8 mouse cellular contexts compared by ENCODE assay signal in the genomic region with DNA sequence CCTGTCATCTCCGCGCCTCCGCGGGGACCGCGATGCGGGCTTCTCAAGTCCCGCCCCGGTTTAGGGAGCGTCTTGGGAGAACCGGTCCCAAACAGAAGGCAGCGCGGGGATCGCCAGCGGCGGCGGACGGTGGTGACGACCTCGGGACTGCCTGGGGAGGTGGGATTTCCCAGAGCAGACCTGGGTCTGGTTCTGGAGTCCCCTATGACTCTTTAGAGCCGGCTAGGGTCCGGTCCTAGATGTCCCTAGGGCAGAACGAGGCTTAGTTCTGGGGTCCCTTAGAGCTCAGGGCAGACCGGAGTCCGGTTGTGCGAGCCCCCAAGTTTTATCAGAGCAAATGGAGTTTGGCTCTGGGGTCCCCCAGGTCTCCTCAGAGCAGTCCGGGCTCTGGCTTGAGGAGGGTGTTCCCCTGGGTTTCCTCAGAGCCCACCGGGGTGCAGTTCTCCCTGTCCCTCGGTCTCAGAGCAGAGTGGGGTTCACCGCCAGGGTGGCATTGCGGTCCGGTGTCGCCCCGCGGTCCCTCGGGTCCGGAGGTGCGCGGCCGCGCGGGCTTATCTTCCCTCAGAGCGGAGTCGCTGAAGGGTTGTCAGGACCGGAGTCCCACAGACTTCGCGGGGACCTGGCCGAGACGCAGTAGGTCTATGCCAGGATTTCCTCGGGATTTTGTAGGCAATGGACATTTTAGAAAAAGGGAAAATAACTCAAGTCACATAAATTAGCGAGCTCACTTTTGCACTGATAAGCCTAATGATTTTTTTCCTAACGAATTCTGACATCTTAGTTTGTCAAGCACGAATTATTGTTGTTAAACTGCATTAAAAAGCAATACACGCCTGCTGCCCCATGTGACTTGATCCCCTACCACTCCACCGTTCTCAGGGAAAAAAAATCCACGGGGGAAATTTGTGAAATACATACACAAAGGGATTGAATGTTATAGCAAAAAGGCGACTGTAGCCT. TPM values are rescaled to one million over a fixed set of nuclear protein-coding genes. Genes with fewer than 3 reads are reported as not detected.
A peak's percentile ranks its signal among the peaks of the same experiment; 100 is the strongest.
DNase-seq lines count a peak whose midpoint lies in the region; ATAC-seq lines count a peak whose summit lies in the region.

No protein-coding gene starts in this region.

- DNase-seq in cerebellum, adult 11 months, result no peak
- DNase-seq in adrenal gland, postnatal 10 days, result peak; percentile 53
- DNase-seq in hindbrain, embryonic 11.5 days (ENCODE audit: low spot score), result peak; percentile 71
- DNase-seq in urinary bladder, adult 2 months (ENCODE audit: low spot score), result peak; percentile 28

- ATAC-seq in cerebellum, adult (ENCODE audit: insufficient number of reproducible peaks, low FRiP score, low TSS enrichment), result peak; percentile 36; the same call in 1 of the 2 replicates
- ATAC-seq in forebrain, embryonic 16.5 days, result peak; percentile 62
- peak; percentile 27; the same call in 1 of the 2 replicates for ATAC-seq in hindbrain, embryonic 11.5 days (ENCODE audit: low FRiP score)
- peak; percentile 30 for ATAC-seq in limb, embryonic 13.5 days (ENCODE audit: low FRiP score, low read depth)
- ATAC-seq in monocyte, adult 5-6 weeks (replicated peaks; ENCODE audit: insufficient number of reproducible peaks, low FRiP score, low TSS enrichment, poor library complexity, severe bottlenecking), result peak; percentile 20; the same call in 1 of the 2 replicates

- no peaks in the 10 kb centered on the region for H3K9me3 ChIP-seq in forebrain, embryonic 16.5 days (ENCODE audit: control insufficient read depth, low read length)
- H3K9me3 ChIP-seq in hindbrain, embryonic 11.5 days (ENCODE audit: control insufficient read depth, low read length), result no peaks in the 10 kb centered on the region
- H3K9me3 ChIP-seq in limb, embryonic 13.5 days, result no peaks in the 10 kb centered on the region

- H3K36me3 ChIP-seq in forebrain, embryonic 16.5 days (ENCODE audit: control insufficient read depth, insufficient read depth), result no peaks in the 10 kb centered on the region
- H3K36me3 ChIP-seq in hindbrain, embryonic 11.5 days (ENCODE audit: control insufficient read depth, insufficient read depth, low read length), result no peaks in the 10 kb centered on the region
- no peaks in the 10 kb centered on the region for H3K36me3 ChIP-seq in limb, embryonic 13.5 days

- H3K27ac ChIP-seq in forebrain, embryonic 16.5 days (ENCODE audit: low read length), result no peak overlapping the region
- H3K27ac ChIP-seq in hindbrain, embryonic 11.5 days (ENCODE audit: low read depth, low read length), result no peak overlapping the region
- no peak overlapping the region for H3K27ac ChIP-seq in limb, embryonic 13.5 days

- H3K4me2 ChIP-seq in forebrain, embryonic 16.5 days (ENCODE audit: low read length), result peak overlapping the region; percentile 56
- H3K4me2 ChIP-seq in hindbrain, embryonic 11.5 days (replicated peaks; ENCODE audit: low read depth, low read length), result peak overlapping the region; percentile 54
- H3K4me2 ChIP-seq in limb, embryonic 13.5 days (replicated peaks), result peak overlapping the region; percentile 76

- under 1% methylated on average over 57 of the region's 57 CpGs for WGBS in forebrain, embryonic 16.5 days
- whole genome bisulfite sequencing in hindbrain, embryonic 11.5 days, result under 1% methylated on average over 57 of the region's 57 CpGs
- under 1% methylated on average over 57 of the region's 57 CpGs for WGBS in limb, embryonic 13.5 days

- peak overlapping the region; percentile 40 for H3K4me3 ChIP-seq in forebrain, embryonic 16.5 days (replicated peaks; ENCODE audit: low read length)
- H3K4me3 ChIP-seq in hindbrain, embryonic 11.5 days (ENCODE audit: low read depth, low read length), result peak overlapping the region; percentile 36
- H3K4me3 ChIP-seq in limb, embryonic 13.5 days, result peak overlapping the region; percentile 49

- H3K4me1 ChIP-seq in forebrain, embryonic 16.5 days (replicated peaks; ENCODE audit: control insufficient read depth, insufficient read depth, low read length), result peaks cover 13% of the 10 kb centered on the region
- peaks cover 5% of the 10 kb centered on the region for H3K4me1 ChIP-seq in hindbrain, embryonic 11.5 days (replicated peaks; ENCODE audit: control insufficient read depth, insufficient read depth, low read length)
- peaks cover 15% of the 10 kb centered on the region for H3K4me1 ChIP-seq in limb, embryonic 13.5 days

- H3K9ac ChIP-seq in forebrain, embryonic 16.5 days (replicated peaks; ENCODE audit: low read depth, low read length), result peak overlapping the region; percentile 39
- H3K9ac ChIP-seq in hindbrain, embryonic 11.5 days (ENCODE audit: low read depth, low read length), result no peak overlapping the region
- peak overlapping the region; percentile 59 for H3K9ac ChIP-seq in limb, embryonic 13.5 days

- peaks cover 55% of the 10 kb centered on the region for H3K27me3 ChIP-seq in forebrain, embryonic 16.5 days (replicated peaks; ENCODE audit: control insufficient read depth, insufficient read depth, low read length)
- H3K27me3 ChIP-seq in hindbrain, embryonic 11.5 days (ENCODE audit: control insufficient read depth, insufficient read depth, low read length), result peaks cover 47% of the 10 kb centered on the region
- peaks cover 72% of the 10 kb centered on the region for H3K27me3 ChIP-seq in limb, embryonic 13.5 days

RNA-seq across cellular contexts. Expression of gene Aldh1a2, which starts 0.7 kb away (rescaled TPM):
- total RNA-seq in adrenal gland, postnatal 10 days (2021), result 10 to 100 TPM; 29.3 to 35.4 TPM
- 13.1 and 20.0 TPM in 2 replicates for polyA plus RNA-seq in forebrain, embryonic 16.5 days (2015; fragmentation: Nextera tagmentation; extraction: Ambion mirVana)
- 11.6 and 16.0 TPM in 2 replicates for polyA plus RNA-seq in hindbrain, embryonic 11.5 days (2014; fragmentation: Nextera tagmentation; extraction: Ambion mirVana)
- polyA plus RNA-seq in limb, embryonic 13.5 days (2015; fragmentation: Nextera tagmentation; extraction: Ambion mirVana), result 113 and 119 TPM in 2 replicates
- total RNA-seq in monocyte, adult 5-6 weeks (2017), result 2.6 to 3.9 TPM (median 2.6 TPM) in 3 replicates
- polyA plus RNA-seq in urinary bladder, adult 2 months (2012; rRNA removed), result 27.9 and 38.1 TPM in 2 replicates

RNA-seq across cellular contexts. Expression of gene Aqp9, which starts 47.8 kb away (rescaled TPM):
- 10 to 100 TPM; 17.2 to 35.8 TPM for total RNA-seq in adrenal gland, postnatal 10 days (2021)
- polyA plus RNA-seq in forebrain, embryonic 16.5 days (2015; fragmentation: Nextera tagmentation; extraction: Ambion mirVana), result 0.67 and 1.2 TPM in 2 replicates
- polyA plus RNA-seq in hindbrain, embryonic 11.5 days (2014; fragmentation: Nextera tagmentation; extraction: Ambion mirVana), result 0.08 TPM in 1 of 2 replicates, not detected in the other
- 0.43 and 0.62 TPM in 2 replicates for polyA plus RNA-seq in limb, embryonic 13.5 days (2015; fragmentation: Nextera tagmentation; extraction: Ambion mirVana)
- total RNA-seq in monocyte, adult 5-6 weeks (2017), result 13.4 to 39.6 TPM (median 30.9 TPM) in 3 replicates
- polyA plus RNA-seq in urinary bladder, adult 2 months (2012; rRNA removed), result 0.99 and 1.0 TPM in 2 replicates
